Mouse (Mus musculus): ENCODE measurements at regions not wholly inside any gene's neighbourhood (a gene's known extent, or its start where the extent isn't known, plus 50 kb on each side); places are given as distances from the start of the nearest gene placed in this dataset.

GRCm38 (mm10) chr1:183853956-183854613, 159.0 kb upstream of the Dusp10 start:
- TF ChIP-seq GATA1 (IDR thresholded peaks at IDR 0.05; ENCODE audit: borderline replicate concordance, low read length) (no peak), FLI1 (IDR thresholded peaks at IDR 0.05; ENCODE audit: low read length) (no peak)
